Mouse (Mus musculus): ENCODE measurements around the gene Tnik. TPM values are rescaled to one million over a fixed set of nuclear protein-coding genes. Genes with fewer than 3 reads are reported as not detected.

The Tnik gene
- polyA plus RNA-seq, 1 experiment from 2014 or later = 38.5 TPM

- no peaks in the 10 kb centered on the region for H3K4me1 ChIP-seq
- H3K27ac ChIP-seq (replicated peaks) = no peak overlapping the region
- WGBS = 87% methylated on average over 2 of the region's 2 CpGs
- ATAC-seq (ENCODE audit: low FRiP score, low read depth) = no peak
- no peak overlapping the region for H3K9ac ChIP-seq (replicated peaks)
- H3K27me3 ChIP-seq = no peaks in the 10 kb centered on the region
- no peak overlapping the region for H3K4me2 ChIP-seq (replicated peaks)
- no peaks in the 10 kb centered on the region for H3K36me3 ChIP-seq
- no peak overlapping the region for H3K4me3 ChIP-seq
- H3K9me3 ChIP-seq = no peaks in the 10 kb centered on the region
Measured at GRCm38 (mm10) chr3:28718521-28718920, 455.5 kb downstream of the Tnik start.

GRCm38 (mm10) chr3:28721218-28721617, 458.2 kb downstream of the Tnik start:
- no peaks in the 10 kb centered on the region for H3K9me3 ChIP-seq
- no peaks in the 10 kb centered on the region for H3K4me1 ChIP-seq
- no peak for ATAC-seq (ENCODE audit: low FRiP score, low read depth)
- WGBS = 50% methylated on average over 5 of the region's 5 CpGs
- H3K27ac ChIP-seq (replicated peaks) = no peak overlapping the region
- H3K36me3 ChIP-seq = no peaks in the 10 kb centered on the region
- H3K27me3 ChIP-seq = no peaks in the 10 kb centered on the region
- no peak overlapping the region for H3K4me2 ChIP-seq (replicated peaks)
- no peak overlapping the region for H3K4me3 ChIP-seq
- H3K9ac ChIP-seq (replicated peaks) = no peak overlapping the region

GRCm38 (mm10) chr3:28721838-28722237, 458.8 kb downstream of the Tnik start:
- no peaks in the 10 kb centered on the region for H3K36me3 ChIP-seq
- 88% methylated on average over 7 of the region's 7 CpGs for WGBS
- no peak overlapping the region for H3K27ac ChIP-seq (replicated peaks)
- H3K27me3 ChIP-seq = no peaks in the 10 kb centered on the region
- no peak for ATAC-seq (ENCODE audit: low FRiP score, low read depth)
- no peak overlapping the region for H3K4me3 ChIP-seq
- no peaks in the 10 kb centered on the region for H3K9me3 ChIP-seq
- no peaks in the 10 kb centered on the region for H3K4me1 ChIP-seq
- H3K9ac ChIP-seq (replicated peaks) = no peak overlapping the region
- H3K4me2 ChIP-seq (replicated peaks) = no peak overlapping the region

GRCm38 (mm10) chr3:28722531-28722930, 459.5 kb downstream of the Tnik start:
- Histone ChIP-seq H3K9me3 (no peaks in the 10 kb centered on the region), H3K4me2 (replicated peaks) (no peak overlapping the region), H3K4me3 (no peak overlapping the region), H3K27me3 (no peaks in the 10 kb centered on the region), H3K27ac (replicated peaks) (no peak overlapping the region), H3K4me1 (no peaks in the 10 kb centered on the region), H3K36me3 (no peaks in the 10 kb centered on the region), H3K9ac (replicated peaks) (no peak overlapping the region)
- ATAC-seq (ENCODE audit: low FRiP score, low read depth) = no peak

GRCm38 (mm10) chr3:28723534-28723933, 460.5 kb downstream of the Tnik start:
- H3K4me3 ChIP-seq = no peak overlapping the region
- no peak overlapping the region for H3K9ac ChIP-seq (replicated peaks)
- H3K4me1 ChIP-seq = no peaks in the 10 kb centered on the region
- no peaks in the 10 kb centered on the region for H3K27me3 ChIP-seq
- ATAC-seq (ENCODE audit: low FRiP score, low read depth) = no peak
- H3K36me3 ChIP-seq = no peaks in the 10 kb centered on the region
- no peaks in the 10 kb centered on the region for H3K9me3 ChIP-seq
- 70% methylated on average over 6 of the region's 6 CpGs for WGBS
- no peak overlapping the region for H3K27ac ChIP-seq (replicated peaks)
- no peak overlapping the region for H3K4me2 ChIP-seq (replicated peaks)

- Histone ChIP-seq H3K36me3 (no peaks in the 10 kb centered on the region), H3K4me1 (no peaks in the 10 kb centered on the region), H3K4me2 (replicated peaks) (no peak overlapping the region), H3K27ac (replicated peaks) (no peak overlapping the region), H3K9me3 (no peaks in the 10 kb centered on the region), H3K27me3 (no peaks in the 10 kb centered on the region), H3K4me3 (no peak overlapping the region), H3K9ac (replicated peaks) (no peak overlapping the region)
- WGBS = 94% methylated on average over 13 of the region's 13 CpGs
- no peak for ATAC-seq (ENCODE audit: low FRiP score, low read depth)
Measured at GRCm38 (mm10) chr3:28725203-28725602, 462.2 kb downstream of the Tnik start.

Small RNA genes lying within 50 kb of the gene (microRNA-seq; reads per million reads assigned to microRNA genes)
- not detected for gene Mir466q
